Mouse (Mus musculus): ENCODE data around the gene Anapc7. TPM values are rescaled to one million over a fixed set of nuclear protein-coding genes. Genes with fewer than 3 reads are reported as not detected.
A peak's percentile ranks its signal among the peaks of the same experiment; 100 is the strongest.

Gene Anapc7
- polyA plus RNA-seq (2012; rRNA removed) = 33.3 and 40.7 TPM in 2 replicates

DNA sequence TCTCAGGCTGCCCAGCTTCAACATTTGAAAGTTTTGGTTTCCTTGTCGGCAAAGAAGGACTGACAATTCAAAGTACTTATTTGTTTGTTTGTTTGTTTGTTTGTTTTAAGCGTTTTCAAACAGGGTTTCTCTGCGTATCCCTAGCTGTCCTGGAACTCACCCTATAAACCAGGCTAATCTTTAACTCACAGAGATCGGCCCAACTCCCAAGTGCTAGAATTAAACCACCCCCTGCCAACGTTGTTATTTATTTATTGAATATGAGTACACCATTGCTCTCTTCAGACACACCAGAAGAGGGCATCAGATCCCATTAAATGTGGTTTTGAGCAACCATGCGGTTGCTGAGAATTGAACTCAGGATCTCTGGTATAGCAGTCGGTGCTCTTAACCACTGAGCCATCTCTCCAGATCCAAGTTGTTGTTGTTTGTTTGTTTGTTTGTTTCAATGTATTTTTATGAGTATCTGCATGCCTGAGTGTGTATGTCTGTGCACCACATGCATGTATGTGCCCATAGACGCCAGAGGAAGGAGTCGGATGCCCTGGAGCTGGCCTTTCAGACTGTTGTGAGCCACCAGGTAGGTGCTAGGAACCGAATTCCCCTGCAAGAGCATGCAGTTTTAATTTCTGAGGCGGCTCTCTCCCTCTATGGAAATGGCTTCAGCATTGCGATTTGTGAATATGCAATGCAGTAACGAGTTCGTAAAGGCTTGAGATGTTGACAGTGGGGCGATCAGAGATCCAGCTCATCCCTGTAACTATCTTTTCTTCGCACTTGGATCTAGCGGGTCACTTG is at the start of gene Anapc7:
TSS of gene Anapc7 (plus strand) at position 423 of the 798 bp plus-strand sequence.
- DNase-seq (ENCODE audit: extremely low spot score in 1 of 2, low spot score in 1 of 2) = no peak

DNA sequence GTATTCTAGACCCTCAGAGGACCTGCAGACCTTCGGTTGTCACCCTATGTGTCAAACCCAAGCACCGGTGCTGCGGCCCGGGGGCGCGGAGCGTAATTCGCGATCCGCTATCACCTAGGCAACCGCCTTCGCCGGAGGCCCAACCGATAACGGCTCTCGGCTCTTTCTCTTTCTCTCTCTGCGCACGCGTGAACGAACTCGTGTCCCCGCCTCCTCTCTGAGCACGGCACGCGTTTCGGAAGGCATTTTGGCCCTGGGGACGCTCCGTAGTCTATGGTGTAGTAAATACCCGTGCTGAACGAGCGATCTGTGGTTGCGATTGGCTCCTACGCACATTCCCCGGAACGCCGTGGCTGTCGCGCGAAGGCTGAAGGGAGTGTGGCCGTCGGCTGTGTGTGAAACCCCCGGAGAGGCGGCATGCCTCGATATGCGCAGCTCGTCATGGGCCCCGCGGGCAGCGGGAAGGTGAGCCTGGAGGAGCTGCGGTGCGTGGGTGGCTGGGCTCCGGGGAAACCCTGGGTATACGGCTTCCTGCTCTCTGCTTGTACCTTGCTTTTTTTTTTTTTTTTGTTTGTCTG is 49.2 kb upstream of the Anapc7 start, which contains the start of gene Fam216a:
TSS of gene Fam216a (minus strand) at position 173 of the 578 bp plus-strand sequence.
- peak; percentile 98 to 100 for DNase-seq (ENCODE audit: extremely low spot score in 1 of 2, low spot score in 1 of 2)

DNA sequence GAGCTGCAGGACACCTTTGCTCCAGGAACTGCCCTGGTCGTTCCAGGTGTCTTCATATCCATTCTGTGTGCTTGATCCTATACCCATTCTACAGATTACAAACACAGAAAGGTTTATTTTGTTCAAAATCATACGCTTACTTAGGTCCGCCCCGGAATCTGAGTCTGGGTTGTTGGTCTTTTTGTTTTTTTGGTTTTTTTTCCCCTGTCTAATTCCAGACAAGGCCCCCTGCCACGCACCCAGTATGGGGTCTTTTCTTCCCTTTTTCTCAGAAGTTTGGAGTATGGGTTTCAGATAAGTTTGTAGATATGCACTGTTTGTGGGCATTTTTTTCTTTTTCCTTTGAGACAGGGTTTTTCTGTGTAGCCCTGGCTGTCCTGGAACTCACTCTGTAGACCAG is 48.6 kb upstream of the Anapc7 start:
- no peak for DNase-seq (ENCODE audit: extremely low spot score in 1 of 2, low spot score in 1 of 2)

DNA sequence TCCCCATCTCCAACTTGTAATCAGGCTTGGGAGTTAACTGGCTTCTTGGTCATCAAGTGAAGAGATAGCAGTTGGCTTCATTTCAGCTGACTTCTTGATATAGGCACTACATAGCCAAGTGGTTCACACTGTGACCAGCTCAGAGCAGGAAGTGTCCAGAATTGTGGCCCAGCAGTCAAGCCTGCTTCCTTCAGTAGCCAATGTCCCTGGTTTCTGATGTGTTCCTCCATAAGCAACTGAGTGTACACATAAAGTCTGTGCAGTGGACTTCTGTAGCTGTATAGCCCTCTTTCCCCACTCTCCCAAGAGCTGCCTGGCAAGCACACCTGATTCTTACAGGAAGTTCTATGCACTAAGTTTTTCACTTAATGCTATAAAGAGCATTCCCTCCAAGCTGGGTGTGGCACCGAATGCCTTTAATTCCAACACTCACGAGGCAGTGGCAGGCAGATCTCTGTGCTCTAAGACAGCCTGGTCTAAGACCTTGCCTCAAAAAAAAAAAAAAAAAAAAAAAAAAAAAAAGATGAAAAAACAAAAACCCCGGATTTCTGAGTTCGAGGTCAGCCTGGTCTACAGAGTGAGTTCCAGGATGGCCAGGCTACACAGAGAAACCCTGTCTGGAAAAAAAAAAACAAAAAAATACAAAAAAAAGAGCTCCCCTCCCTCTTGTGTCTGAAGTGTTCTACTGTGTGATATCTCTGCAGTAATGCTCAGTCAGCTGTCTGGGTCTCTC is 44.2 kb upstream of the Anapc7 start:
- no peak for DNase-seq (ENCODE audit: extremely low spot score in 1 of 2, low spot score in 1 of 2)

DNA sequence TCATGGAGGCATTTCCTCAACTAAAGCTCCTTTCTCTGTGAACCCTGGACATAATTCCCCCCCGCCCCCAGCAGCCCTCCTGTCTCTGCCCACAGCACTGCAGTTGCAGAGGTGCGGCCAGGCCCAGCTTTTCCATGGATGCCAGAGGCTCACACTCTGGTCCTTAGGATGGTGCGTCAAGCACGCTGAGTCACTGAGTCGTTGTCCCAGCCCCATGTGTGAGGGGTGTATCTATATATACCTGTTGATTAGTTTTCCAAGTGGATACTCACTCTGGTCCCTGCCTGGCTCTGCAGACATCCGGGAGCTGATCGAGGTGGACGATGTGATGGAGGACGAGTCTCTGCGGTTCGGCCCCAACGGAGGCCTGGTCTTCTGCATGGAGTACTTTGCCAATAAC is 43.3 kb upstream of the Anapc7 start:
- DNase-seq (ENCODE audit: extremely low spot score in 1 of 2, low spot score in 1 of 2) = no peak

DNA sequence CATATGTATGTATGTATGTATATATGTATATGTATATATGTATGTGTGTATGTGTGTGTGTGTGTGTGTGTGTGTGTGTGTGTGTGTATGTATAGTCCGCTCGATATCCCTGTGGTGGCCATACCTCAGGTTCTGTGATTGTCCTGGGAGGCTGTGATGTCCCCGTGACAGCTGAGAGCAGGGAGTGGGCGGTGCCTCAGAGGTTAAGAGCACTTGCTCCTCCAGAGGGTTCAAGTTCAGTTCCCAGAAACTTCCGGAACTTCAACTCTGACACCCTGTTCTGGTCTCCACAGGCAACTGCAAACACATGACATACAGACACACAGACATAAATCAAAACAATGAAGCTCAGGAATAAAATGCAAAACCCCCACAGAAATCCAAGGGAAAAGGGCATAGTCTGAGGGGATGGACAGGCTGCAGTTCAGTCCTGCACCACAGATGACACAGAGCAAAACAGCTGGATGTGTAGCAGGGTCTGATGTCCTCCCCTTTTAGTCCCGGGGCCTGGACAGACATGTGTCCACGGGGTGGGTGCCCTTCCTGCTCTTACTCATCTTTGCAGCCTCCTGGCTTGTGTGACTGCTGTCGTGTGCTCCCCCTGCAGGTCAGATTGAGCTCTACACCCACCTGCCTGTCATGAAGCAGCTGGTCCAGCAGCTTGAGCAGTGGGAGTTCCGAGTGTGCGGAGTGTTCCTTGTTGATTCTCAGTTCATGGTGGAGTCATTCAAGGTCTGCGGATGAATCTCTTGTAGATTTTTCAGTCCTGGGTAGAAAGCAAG is 41.9 kb upstream of the Anapc7 start:
- DNase-seq (ENCODE audit: extremely low spot score in 1 of 2, low spot score in 1 of 2) = peak; percentile 73 to 89

DNA sequence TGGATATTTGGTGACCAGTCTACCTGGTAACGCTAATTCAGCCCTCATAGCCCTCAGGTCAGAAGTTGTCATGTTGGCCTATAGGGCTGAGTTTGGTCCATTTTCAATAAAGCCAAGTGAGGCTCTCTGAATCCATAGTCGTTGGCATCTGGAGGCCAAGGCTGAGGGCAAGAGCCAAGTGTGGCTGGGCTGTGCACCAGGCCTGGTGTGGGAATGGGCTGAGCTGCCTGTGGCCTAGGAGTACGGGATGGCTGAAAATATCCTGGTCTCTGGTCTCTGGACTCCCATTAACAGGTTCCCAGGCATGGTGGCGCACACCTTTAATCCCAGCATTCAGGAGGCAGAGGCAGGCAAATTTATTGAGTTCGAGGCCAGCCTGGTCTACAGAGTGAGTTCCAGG is 31.5 kb upstream of the Anapc7 start:
- no peak for DNase-seq (ENCODE audit: extremely low spot score in 1 of 2, low spot score in 1 of 2)

DNA sequence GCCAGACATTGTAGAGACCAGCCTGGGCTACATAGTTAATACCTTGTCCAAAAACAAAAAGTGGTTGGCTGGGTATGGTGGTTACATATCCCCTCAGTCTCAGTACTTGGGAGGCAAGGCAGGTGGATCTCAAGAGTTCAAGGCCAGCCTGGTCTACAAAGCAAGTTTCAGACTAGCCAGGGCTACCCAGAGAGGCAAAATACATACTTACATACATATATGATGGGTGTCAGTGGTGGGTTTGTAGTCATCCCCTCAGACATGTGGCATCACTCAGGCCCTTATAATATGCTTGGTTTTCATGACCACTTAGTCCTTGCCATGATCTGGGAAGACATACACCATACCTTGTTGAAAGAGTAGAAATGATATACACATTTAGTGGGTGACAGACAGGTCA is 30.8 kb upstream of the Anapc7 start:
- DNase-seq (ENCODE audit: extremely low spot score in 1 of 2, low spot score in 1 of 2) = no peak

DNA sequence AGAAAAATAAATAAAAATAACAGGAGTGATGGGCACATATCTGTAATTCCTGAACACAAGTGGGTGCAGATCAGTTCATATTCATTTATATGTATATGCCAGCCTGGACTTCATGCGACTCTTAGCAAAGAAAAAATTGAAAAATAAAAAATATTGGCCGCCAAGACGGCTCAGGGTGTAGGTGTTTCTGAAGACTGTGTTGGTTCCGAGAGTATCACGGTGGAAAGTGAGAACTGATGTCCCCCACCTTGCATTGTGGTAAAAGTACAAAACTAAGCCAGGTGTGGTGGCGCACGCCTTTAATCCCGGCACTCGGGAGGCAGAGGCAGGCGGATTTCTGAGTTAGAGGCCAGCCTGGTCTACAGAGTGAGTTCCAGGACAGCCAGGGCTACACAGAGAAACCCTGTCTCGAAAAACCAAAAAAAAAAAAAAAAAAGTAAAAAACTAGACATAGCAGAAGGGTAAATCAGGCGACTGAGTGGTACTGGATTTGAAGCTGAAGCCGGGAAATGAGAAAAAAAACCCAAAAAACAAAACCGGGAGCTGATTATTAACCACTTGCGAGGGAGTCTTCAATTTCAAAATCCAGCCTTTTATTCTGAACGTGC is 30.2 kb upstream of the Anapc7 start:
- DNase-seq (ENCODE audit: extremely low spot score in 1 of 2, low spot score in 1 of 2) = no peak

DNA sequence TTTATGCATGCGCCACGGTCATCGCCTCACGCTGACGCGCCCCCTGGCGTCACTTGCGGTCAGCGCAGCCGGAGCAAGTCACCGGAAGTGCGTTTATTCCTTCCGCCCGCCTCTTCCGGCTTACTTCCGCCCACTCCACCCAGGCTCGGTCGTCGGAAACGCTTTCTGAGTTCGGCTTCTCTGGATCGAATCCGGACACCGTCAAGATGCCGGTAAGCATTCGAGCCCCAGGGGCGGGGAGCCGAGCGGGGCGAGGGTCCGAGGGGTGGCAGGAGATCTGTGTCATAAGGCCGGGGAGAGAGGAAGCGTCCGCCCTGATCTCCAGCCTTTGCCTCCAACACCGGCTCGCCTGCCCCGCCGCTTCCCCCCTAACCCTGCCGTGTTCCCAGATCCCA is 29.7 kb upstream of the Anapc7 start, which contains the start of gene Arpc3:
TSS of gene Arpc3 (plus strand) at position 93 of the 395 bp plus-strand sequence.
- DNase-seq (ENCODE audit: extremely low spot score in 1 of 2, low spot score in 1 of 2) = peak; percentile 69 to 95

DNA sequence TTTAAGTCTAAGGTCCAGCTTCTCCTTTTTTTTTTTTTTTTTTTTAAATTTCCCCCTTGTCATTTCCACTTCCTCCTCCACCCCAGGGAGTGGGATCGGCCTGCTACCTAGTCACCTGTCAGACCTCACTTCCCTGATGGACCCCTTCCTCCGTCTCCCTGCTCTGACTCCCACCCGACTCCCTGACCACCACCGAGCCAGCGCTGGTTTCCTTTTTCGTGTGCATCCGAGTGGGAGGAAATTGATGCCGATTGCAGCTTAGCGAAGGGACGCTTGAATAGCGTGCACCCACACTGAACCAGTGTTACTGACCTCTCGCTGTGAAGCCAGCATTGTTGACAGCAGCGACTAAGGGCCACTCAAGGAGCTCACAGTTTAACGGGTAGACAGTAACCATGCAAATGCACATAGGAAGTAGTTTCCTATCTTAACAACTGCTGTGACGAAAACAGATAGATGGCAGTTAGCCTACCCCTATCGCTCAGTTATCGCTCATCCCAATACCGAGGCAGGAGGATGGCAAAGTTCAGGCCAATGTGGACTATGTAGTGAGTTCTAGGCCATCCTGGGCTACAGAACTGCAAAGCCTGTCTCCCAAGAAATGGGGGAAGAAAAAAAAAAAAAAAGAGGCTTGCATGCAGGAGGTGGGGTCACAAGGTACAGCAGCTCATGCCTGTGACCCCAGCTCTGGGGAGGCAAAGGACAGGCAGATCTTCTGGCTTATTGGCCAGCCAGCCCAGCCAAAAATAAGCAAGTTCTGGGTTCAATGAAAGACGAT is 29.1 kb upstream of the Anapc7 start:
- no peak for DNase-seq (ENCODE audit: extremely low spot score in 1 of 2, low spot score in 1 of 2)

DNA sequence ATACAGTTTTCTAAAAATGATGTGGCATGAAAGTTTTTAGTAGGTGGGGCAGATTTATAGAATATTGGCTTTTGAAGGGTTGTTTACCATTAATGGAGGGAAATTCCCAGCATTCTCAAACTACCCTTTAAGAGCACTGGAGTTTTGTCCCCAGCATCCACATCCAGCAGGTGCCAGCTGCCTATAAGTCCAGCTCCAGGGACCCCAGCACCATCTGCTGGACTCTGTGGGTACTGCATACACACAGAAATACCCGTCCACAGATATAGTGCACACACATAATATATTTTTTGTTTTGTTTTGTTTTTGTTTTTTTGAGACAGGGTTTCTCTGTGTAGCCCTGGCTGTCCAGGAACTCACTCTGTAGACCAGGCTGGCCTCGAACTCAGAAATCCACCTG is 27.6 kb upstream of the Anapc7 start:
- DNase-seq (ENCODE audit: extremely low spot score in 1 of 2, low spot score in 1 of 2) = peak in 1 of 2 experiments; percentile 81

DNA sequence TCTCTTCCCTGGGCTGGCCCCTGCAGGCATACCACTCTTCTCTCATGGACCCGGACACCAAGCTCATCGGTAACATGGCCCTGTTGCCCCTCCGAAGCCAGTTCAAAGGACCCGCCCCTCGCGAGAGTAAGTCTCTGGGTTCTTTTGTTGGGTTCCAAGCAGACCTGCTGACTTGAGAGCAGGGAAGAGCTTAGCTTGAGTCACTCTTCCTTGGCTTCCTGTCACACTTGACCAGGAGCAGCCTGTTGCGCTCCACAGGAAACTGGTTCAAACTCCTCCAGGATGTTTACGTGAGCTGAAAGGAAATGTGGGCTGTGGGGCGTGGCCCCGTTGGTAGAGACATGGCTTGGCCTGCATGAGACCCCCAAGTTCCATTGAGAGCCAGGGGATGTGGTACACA is 24.7 kb upstream of the Anapc7 start:
- no peak for DNase-seq (ENCODE audit: extremely low spot score in 1 of 2, low spot score in 1 of 2)

DNA sequence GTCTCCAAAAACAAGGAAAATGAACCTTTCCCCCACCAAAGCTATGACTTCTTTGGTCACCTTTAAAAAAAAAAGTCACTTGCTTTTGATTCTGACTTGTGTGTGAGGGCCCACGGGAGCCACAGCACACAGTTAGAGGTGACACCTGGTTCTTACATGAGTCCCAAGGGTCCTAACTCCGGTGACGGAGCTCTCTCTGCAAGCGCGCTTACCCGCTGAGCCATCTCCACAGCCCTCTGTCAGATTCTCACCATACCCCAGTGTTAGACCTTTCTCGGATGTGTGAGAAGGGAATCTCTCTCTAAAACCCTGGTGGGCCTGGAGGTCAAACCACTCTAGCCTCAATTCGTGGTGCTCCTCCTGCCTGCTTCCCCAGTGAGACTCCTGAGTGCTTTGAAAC is 24.0 kb upstream of the Anapc7 start:
- no peak for DNase-seq (ENCODE audit: extremely low spot score in 1 of 2, low spot score in 1 of 2)

DNA sequence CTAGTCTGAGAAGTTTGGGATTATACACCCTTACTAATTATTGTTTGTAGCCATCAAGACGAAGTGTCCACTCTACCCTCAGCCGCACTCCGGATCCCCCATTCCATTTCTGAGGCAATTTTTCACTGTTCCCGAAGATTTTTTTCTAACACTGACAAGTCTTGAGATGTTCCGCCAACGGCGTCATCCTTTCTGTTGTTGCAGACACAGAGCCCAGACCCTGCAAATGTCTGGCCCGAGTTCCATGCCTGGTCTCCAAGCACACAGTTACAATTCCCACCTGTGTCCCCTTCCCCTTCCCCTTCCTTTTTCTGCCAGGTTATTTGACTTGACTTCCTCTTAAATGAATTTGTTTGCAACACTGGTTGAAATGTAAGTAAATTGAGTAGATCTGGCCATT is 21.6 kb upstream of the Anapc7 start:
- no peak for DNase-seq (ENCODE audit: extremely low spot score in 1 of 2, low spot score in 1 of 2)

DNA sequence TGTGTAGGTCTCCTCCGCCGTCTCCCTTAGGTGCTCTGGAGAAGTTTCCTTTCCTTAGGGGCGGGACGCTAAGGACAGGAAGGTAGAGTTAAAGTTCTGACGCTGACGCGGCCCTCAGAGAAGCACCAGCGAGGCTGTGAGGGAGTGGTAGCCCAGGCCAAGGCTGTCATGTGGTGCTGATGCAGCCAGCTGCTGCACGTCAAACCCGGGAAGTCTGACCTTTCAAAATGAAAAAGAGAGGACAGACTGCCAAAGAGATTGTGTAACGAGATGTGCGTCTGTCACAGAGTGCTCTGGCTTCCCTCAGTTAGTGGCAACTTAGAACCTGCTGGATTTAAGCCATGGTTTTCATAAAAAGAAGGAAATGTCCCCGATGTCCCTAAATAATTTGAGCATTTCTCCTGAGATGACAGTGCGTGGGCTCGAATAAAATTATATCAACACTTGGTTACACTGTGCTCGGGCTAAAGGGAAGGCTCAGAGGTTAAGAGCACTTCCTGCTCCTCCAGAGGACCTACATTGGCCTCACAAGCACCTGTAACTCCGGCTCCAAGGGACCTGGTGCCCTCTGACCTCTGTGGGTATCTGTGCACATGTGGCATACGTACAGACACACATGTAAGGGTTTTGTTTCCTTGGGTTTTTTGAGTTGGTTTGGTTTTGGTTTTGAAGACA is 20.7 kb upstream of the Anapc7 start:
- DNase-seq (ENCODE audit: extremely low spot score in 1 of 2, low spot score in 1 of 2) = peak in 1 of 2 experiments; percentile 67

DNA sequence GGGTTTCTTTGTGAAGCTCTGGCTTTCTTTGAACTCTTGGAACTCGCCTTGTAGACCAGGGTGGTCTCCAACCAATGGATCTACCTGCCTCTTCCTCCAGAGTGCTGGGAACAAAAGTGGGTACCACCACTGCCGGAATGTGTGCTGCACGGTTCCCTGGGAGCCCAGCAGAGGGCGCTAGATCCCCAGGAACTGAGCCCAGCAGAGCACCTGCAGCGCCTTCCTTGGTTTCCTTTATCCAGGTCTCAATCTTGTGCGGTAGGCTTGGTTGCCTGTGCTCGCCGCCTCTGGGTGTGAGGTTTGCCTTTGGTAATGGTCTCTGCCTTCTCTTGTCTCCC is 20.2 kb upstream of the Anapc7 start:
- DNase-seq (ENCODE audit: extremely low spot score in 1 of 2, low spot score in 1 of 2) = peak in 1 of 2 experiments; percentile 85

DNA sequence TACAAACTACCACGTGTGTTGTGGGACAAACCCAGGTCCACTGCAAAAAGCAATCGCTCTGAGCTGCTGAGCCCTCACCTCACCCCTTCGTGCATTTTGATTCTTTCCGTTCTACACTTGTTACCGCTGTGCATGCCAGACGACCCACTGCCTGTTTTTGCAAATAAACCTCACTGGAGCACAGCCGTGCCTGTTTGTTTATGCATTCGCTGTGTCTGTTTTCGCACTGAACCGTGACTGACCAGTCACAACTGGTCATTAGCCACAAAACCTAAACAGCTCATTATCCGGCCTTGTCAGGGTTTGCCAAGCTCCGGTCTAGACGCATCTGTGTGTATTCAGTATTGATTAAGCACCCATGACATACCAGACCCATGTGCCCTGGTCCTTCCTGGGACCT is 19.3 kb upstream of the Anapc7 start:
- DNase-seq (ENCODE audit: extremely low spot score in 1 of 2, low spot score in 1 of 2) = no peak

DNA sequence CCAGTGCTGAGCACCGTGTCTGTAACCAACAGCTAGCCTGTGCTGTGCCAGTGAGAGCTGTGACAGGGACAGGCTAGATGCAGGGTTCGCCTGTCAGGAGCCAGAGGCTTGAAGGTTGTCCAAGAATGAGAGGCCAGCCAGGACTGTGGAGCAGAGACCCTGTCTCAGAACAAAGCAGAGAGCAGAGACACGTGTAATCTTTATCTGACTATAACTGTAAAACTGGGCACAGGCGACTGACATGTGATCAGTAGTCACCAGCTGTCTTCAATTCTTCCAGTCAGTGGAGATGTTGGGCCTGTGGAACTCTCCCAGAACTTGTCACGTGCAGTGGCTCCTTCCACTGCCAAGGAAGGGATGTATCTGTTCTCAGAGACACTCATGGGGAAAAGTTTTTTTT is 18.7 kb upstream of the Anapc7 start:
- peak; percentile 62 to 68 for DNase-seq (ENCODE audit: extremely low spot score in 1 of 2, low spot score in 1 of 2)

Measured in frontal cortex, adult 2 months (tissue).